Mouse (Mus musculus) megakaryocyte, adult 5-6 weeks (primary cell): Measurements from ENCODE around the gene Med31. TPM values are rescaled to one million over a fixed set of nuclear protein-coding genes. Genes with fewer than 3 reads are reported as not detected.

Source experiments
- ATAC-seq: 2 replicates; pipeline ENCODE4 v1.8.0; 2016; ENCODE audit warnings: mild to moderate bottlenecking, inconsistent platforms; ENCODE audit not compliant: poor library complexity, severe bottlenecking
- total RNA-seq, 2 experiments: library from RNA; stranded (forward) in 1 of 2; stranded (reverse) in 1 of 2; fragments of 153-499, 151-499 nt in 1 of 2; fragments of 221-1000, 200-1000 nt in 1 of 2; gene quantifications; 2 replicates each; pipeline versions ENCODE4 v1.2.3 to v1.2.4; 2015 to 2017

Gene Med31
- total RNA-seq (2015), result 15.6 and 26.1 TPM in 2 replicates
- 19.3 and 20.1 TPM in 2 replicates for total RNA-seq (2017)

DNA sequence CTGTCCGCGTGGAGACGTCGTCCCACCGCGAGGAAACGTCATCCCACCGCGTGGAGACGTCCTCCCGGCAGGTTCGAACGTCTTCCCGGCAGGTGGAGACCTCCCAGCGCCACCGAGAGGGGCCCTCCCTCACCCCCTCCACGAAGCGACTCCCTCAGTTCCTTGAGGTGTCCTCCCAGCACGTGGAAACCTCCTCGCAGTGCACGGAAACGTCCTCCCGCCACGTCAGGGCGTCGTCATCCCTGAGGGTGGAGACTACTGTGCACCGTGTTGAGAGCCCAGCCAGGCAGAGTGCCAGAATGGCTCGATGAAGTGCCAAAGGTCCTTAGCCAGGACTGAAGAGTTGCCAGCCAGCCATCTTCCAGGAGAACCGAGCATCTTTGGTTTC is at the start of gene Med31:
Gene Med31 (minus strand): TSS at position 183 of the 388 bp plus-strand sequence.
- peak; percentile 65 for ATAC-seq

DNA sequence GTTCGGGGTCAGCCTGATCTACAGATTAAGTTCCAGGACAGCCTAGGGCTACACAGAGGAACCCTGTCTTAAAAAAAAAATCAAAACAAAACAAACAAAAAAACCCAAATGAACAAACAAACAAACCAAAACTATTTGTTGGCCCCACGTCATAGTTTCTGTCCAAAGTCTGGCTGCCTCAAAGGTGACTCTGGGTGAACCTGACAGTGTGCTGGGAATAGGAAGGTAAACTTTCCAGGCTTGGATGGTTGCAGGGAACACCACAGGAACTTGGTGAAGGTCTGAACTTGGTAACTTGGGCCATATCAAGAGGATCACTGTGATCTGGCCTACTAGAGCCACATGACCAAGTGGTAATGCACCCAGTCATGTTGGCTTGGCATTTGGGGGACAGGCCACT is 41.0 kb upstream of the Med31 start:
- ATAC-seq, result no peak

GRCm38 (mm10) chr11:72255629-72256028 is 40.2 kb upstream of the Med31 start:
- no peak for ATAC-seq

DNA sequence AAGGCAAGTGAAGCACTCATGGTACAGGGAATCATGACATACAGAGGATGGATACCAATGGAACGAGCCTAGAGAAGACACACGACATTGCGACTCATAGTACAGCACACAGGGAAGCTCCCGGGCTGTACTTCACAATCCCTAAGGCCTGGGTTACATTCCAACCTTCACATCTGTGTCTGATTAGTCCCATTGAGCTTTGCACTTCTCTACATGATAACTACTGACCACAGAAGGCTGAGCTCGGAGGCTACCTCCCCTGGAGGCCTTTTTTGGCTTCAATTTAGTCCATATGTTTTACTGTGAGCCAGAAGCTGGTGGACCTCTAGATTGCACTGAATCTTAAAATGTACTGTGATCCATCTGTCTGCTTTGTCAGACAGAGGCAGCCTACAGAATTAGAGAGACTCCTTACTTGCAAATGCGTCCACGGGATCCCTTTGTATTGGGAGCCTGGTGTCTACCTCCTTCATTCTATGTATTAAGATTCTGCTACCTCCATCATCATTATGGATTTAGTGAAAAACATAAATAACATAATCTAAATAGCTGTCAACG is 29.9 kb upstream of the Med31 start:
- no peak for ATAC-seq

DNA sequence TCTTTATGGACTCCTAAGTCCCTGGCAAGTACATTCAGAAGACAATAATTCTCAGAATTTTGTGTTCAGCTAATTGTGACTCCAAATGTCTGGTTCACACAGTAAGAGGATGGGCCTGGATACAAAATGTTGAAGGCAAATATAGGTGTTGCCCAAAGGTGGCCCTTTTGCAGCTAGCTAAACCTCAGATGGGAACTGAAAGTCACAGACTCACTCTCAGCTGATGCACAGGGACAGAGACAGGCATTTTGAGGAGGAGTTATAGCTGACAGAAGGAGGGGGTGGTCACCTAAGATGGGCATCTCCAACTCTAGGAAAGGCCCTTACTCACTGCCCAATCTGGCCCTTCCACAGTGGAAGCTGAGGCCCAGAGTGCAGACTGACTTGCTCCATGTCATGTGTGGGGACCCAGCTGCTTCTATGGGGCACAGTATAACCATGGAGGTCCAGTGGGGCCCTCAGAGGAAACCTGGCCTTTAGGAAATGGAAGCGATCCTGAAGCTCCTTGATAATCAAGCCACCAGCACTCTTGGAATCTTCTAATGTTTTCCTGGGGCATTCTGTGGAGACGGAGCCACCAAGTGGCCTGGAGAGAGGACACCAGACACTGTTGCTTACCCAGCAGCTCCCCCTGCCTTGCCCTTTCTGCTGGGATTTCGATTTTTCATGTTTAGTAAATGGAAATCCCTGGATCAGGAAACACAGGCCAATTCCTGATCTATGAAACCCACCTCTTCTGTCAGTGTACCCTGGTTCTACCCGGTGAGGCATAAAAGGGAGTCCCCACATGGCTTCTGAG is 24.9 kb upstream of the Med31 start:
- ATAC-seq, result no peak

- no peak for ATAC-seq
These were observed 18.6 kb upstream of the Med31 start for GRCm38 (mm10) chr11:72234013-72234412.

DNA sequence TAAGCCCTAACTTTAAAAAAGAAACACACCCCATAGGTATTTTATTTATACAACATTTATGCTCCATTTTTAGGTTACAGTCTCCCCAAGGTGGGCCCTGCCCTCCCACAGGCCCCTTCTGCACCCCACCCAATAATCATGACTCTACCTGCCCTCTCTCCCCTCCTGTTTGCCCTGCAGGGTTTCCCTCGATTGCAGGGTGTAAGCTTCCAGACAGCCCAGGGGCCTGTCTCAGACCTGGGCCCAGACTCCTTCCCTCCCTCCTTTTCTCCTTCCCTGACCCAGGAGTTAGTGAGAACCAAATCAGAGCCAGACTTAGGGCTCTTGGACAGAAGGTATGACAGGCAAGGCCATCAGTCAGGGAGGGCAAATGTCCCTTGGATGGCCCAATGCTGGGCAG is 17.6 kb upstream of the Med31 start:
- no peak for ATAC-seq

DNA sequence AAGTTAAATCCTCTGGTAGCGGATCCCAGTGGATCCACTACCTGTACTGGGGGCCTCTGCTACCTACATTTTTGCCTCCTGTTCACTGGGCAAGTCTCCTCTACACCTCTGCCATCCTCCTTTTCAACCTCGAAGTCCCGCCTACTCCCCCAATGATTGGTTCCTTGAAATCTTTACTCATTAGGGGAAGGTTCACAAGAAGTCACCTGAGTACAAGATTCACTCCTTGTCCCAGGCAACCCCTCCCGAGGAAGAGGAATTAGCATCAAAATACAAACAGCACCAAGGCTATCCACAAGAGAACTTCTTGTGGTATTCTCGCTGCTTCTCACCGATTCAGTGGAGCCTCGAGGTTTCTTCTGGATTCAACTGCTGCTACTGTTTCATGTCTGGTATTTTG is 16.7 kb upstream of the Med31 start:
- ATAC-seq, result no peak

DNA sequence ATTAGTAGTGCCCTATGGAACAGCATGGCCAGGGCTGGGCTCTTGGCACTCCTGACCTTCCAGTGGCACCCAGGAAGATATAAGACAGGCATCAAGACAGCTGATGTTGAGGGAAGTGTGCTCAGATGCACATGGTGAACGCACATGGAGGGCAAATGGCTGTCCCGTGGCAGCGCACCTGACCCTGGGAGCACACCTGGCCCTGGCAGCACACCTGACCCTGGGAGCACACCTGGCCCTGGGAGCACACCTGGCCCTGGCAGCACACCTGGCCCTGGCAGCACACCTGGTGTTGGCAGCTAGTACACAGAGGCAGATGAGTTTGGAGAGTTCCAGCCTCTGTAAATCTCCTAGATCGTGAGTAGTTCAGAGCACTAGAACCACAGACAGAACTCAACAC is 13.1 kb upstream of the Med31 start:
- ATAC-seq, result no peak

DNA sequence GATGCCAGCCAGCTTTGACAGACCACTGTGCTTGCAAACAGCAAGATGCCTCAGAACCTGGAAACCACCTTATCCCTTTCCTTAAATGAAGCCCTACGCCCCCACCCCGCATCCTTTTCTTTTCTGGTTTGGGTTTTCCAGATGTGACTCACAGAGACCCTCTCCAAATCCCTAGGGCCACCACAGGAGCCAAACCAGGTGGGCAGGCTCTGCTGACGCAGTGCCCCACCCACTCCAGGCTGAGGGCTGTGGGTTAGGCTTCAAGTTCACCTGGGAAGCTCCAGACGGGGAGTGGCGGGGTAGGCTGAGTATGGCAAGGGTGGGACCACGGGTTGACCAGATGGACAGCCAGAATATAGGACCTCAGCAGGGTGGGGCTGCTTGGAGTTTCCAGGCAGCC is 11.5 kb upstream of the Med31 start:
- no peak for ATAC-seq

GRCm38 (mm10) chr11:72226020-72226791 is 10.8 kb upstream of the Med31 start:
- ATAC-seq, result no peak

DNA sequence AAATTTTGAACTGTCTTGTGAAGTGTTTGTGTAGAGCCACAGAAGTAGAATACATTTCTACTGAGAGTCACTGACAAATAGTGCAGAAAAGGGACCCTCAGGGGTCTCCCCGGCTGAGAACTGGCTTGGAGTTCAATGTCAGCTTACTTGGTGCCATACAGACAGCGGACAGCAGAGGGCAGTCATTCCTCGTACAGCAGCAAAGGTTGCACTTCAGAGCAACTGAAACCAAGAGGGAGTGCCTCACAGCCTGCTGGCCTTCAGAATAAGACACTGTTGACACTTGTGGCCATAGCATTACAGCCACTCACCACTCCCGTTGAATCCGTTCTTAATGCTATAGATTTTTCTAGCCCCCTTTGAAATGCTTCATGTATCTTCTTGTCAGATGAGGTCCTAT is 9.5 kb upstream of the Med31 start:
- ATAC-seq, result peak; percentile 85

DNA sequence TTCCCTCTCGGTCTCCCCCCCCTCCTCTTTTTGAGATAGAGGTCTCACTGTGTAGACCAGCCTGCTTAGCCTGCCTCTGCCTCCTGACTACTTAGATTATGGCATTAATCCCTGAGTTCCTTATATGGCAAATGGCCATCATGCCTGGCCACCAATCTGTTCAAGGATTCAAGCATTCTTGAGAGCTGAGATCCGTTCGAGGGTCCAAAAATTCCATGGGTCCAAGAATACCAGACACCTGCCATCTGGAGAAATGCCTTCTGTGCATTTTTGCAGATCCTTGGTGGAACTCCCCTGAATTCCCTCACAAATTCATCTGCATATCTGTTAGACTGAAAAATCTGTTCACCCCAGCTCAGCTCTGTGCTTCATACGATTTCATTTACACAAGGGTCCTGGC is 8.0 kb upstream of the Med31 start:
- ATAC-seq, result no peak

GRCm38 (mm10) chr11:72221278-72221677 is 5.9 kb upstream of the Med31 start:
- peak; percentile 78 for ATAC-seq

DNA sequence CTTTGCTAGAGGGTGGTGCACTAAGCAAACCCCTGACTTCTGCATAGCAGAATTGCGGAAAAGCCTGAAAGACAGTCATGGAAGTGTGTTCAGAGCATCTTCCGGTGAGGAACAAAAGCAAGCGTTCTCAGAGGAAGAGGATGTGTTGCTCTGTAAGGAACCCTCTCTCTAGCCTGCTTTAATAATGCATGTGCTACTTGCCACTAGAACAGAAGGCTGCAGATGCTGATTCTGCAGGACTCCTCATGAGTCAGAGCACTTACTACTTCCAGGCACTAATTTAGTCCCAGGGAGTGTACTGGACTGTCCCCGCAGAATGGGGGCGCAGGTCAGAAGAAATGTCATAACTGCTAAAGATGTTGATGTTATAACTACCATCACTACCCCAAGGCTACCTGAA is 1.7 kb upstream of the Med31 start:
- ATAC-seq, result peak; percentile 44

DNA sequence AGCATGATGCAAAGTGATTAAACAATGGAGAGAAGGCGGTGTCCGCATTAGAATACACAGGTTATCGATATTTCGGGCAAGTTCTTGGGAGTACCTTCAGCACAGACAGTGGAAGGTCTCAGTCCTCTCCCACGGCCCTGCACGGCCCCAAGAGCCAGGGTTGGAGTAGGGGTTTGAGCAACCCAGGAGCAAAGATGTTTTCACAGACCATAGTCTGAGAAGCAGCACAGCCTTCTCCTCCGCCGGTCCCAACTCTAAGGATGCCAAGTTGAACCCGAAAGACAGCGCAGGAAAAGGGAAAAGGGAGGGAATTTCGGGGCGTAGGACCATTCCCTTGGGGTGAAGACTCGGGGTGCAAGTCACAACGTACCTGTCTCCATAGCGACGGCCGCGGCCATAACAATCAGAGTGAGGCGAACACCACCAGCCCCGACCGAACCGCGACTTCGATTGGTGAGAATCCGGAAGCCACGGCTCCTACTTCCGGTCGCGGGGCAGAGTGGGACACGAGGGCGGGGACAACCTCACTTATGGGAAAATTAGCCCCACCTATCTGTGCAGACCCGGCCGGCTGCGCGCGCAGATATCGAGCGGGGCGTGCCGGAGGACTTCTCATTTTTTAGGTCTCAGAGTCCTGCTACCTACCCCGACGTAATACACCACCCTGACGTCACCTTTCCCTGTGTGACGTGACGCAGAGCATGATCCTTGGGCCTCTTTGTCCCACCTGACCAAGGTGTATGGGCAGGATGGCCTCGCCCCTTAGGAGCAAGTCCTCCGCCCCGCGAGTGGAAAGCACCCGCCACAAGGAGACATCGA is 592 bp downstream of the Med31 start:
- ATAC-seq, result peak; percentile 76

- ATAC-seq, result no peak
These were observed 7.5 kb downstream of the Med31 start for GRCm38 (mm10) chr11:72207834-72208377.

GRCm38 (mm10) chr11:72207204-72207833 is 8.1 kb downstream of the Med31 start, which contains the start of the genes 4933427D14Rik and Txndc17:
TSS of gene 4933427D14Rik (minus strand) at chr11:72207459.
TSS of gene Txndc17 (plus strand) at chr11:72207547.
- ATAC-seq, result peak; percentile 90

DNA sequence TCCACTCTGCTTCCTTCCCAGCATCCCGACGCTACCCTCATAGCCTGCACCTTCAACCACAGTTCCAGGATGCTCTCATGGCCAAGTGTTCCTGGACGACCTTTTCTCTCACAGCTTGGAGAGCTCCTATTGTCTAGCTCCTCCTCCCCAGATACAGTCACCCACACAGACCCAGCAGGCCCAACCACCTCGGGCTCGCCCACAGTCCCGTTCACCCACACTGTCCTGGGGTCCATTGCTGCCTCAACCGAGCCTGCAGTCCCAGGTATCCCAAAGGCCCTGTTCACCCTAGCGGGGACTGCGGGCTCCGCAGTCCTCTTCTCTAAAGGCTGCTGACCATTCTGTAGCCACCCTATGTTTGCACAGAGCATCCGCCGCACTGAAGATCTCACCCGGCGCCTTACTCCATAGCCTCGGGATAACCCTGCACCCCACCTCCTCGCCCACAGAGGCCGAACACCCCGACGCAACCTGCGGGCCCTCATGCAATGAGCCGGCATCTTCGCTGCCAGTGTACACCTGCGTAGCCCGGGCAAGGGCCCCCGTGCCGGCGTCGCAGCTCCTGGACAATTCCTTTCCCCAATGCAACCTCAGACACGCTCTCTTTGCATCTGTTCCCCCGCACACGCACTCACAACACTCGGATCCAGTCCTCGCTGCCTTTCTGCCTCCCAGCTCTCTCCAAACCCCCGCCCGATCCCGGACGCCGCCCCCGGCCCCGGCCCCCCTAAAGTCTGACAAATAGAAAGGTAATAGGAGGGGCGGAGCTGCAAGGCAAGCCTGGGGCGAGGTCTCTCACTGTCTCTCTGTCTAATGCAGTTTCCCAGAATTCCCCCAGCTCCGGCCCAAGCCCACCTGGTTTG is 8.8 kb downstream of the Med31 start, which contains the start of gene Gm43951:
Gene Gm43951 (minus strand): TSS at position 500 of the 863 bp plus-strand sequence.
- ATAC-seq, result peak; percentile 26
